Mouse (Mus musculus) MEL (cell line): ENCODE results near the gene Ncstn. TPM values are rescaled to one million over a fixed set of nuclear protein-coding genes. Genes with fewer than 3 reads are reported as not detected.

Source experiments
- DNase-seq: peaks from one replicate; pipeline ENCODE4 v3.0.0; 2011; ENCODE audit warnings: low read depth, low spot score
- H3K27ac ChIP-seq: 2 replicates; pipeline ENCODE4 v1.5.1; 2012; ENCODE audit warnings: low read depth, mild to moderate bottlenecking, control low read depth, low read length, moderate library complexity; ENCODE audit not compliant: control insufficient read depth
- H3K27me3 ChIP-seq, 2 experiments: fragments of 150-350 bp in 1 of 2; sonication (generic) in 1 of 2; 2 replicates each; pipeline ENCODE4 v1.6.1; 2012; ENCODE audit warnings: low read length in 2 of 2, mild to moderate bottlenecking in 2 of 2, improper control_type of control experiment in 1 of 2, moderate library complexity in 1 of 2; ENCODE audit not compliant: insufficient read depth in 2 of 2, control insufficient read depth in 1 of 2
- H3K36me3 ChIP-seq, 2 experiments: 2 replicates each; pipeline ENCODE4 v1.6.1; 2012 to 2014; ENCODE audit warnings: low read length in 2 of 2, improper control_type of control experiment in 1 of 2, inconsistent platforms in 1 of 2, mild to moderate bottlenecking in 1 of 2; ENCODE audit not compliant: insufficient read depth in 2 of 2, control insufficient read depth in 1 of 2
- H3K4me1 ChIP-seq, 2 experiments: fragments of 150-350 bp in 1 of 2; sonication (generic) in 1 of 2; 2 replicates each; pipeline ENCODE4 v1.6.1; 2012; ENCODE audit warnings: low read length in 2 of 2, improper control_type of control experiment in 1 of 2, mild to moderate bottlenecking in 1 of 2; ENCODE audit not compliant: insufficient read depth in 2 of 2, control insufficient read depth in 1 of 2
- H3K4me3 ChIP-seq, 2 experiments: fragments of 150-350 bp in 1 of 2; sonication (generic) in 1 of 2; 2 replicates each; pipeline ENCODE4 v1.5.1; 2012; ENCODE audit warnings: low read depth in 2 of 2, low read length in 2 of 2, mild to moderate bottlenecking in 2 of 2, moderate library complexity in 2 of 2, control low read depth in 1 of 2, improper control_type of control experiment in 1 of 2; ENCODE audit not compliant: control insufficient read depth in 1 of 2, insufficient read depth in 1 of 2
- H3K79me2 ChIP-seq: 2 replicates; pipeline ENCODE4 v1.6.1; 2012; ENCODE audit warnings: mild to moderate bottlenecking, low read length, moderate library complexity; ENCODE audit not compliant: control insufficient read depth, poor library complexity, insufficient read depth
- H3K9ac ChIP-seq: 2 replicates; pipeline ENCODE4 v1.6.1; 2012; ENCODE audit warnings: low read depth, mild to moderate bottlenecking, control low read depth, low read length, moderate library complexity; ENCODE audit not compliant: control insufficient read depth, poor library complexity, severe bottlenecking
- H3K9me3 ChIP-seq: fragments of 150-350 bp; sonication (generic); replicated peaks from 2 replicates; pipeline ENCODE4 v1.6.1; 2012; ENCODE audit warnings: mild to moderate bottlenecking, low read length, improper control_type of control experiment, moderate library complexity; ENCODE audit not compliant: insufficient read depth
- BHLHE40 ChIP-seq: IDR thresholded peaks from 2 replicates; pipeline ENCODE4 v1.6.1; 2012; ENCODE audit warnings: low read depth, mild to moderate bottlenecking, inconsistent platforms, low read length, improper control_type of control experiment, borderline replicate concordance
- CHD1 ChIP-seq: IDR thresholded peaks from 2 replicates; pipeline ENCODE4 v1.6.1; 2012; ENCODE audit warnings: low read depth, mild to moderate bottlenecking, inconsistent platforms, low read length, improper control_type of control experiment
- E2F4 ChIP-seq: IDR thresholded peaks from 2 replicates; pipeline ENCODE4 v1.6.1; 2011; ENCODE audit warnings: low read depth, low read length, improper control_type of control experiment, borderline replicate concordance
- ETS1 ChIP-seq: IDR thresholded peaks from 2 replicates; pipeline ENCODE4 v1.6.1; 2012; ENCODE audit warnings: low read depth, mild to moderate bottlenecking, inconsistent platforms, low read length, improper control_type of control experiment, moderate library complexity
- JUND ChIP-seq: IDR thresholded peaks from 2 replicates; pipeline ENCODE4 v1.6.1; 2011; ENCODE audit warnings: low read depth, mild to moderate bottlenecking, improper control_type of control experiment, low read length
- KAT2A ChIP-seq: conservative IDR thresholded peaks from 2 replicates; pipeline ENCODE4 v1.6.1; 2012; ENCODE audit warnings: low read depth, low read length, improper control_type of control experiment, inconsistent platforms
- MAFK ChIP-seq: IDR thresholded peaks from 2 replicates; pipeline ENCODE4 v1.6.1; 2011; ENCODE audit warnings: low read depth, mild to moderate bottlenecking, low read length, improper control_type of control experiment, borderline replicate concordance
- MAZ ChIP-seq: IDR thresholded peaks from 2 replicates; pipeline ENCODE4 v1.6.1; 2012; ENCODE audit warnings: low read depth, mild to moderate bottlenecking, inconsistent platforms, low read length, improper control_type of control experiment
- NRF1 ChIP-seq: IDR thresholded peaks from 2 replicates; pipeline ENCODE4 v1.6.1; 2014; ENCODE audit warnings: low read depth, mild to moderate bottlenecking, inconsistent platforms, low read length, improper control_type of control experiment, moderate library complexity; ENCODE audit not compliant: poor library complexity, insufficient read depth, severe bottlenecking
- POLR2A ChIP-seq, 2 experiments: IDR thresholded peaks; 2 replicates each; pipeline ENCODE4 v1.6.1; 2011 to 2012; ENCODE audit warnings: low read length in 2 of 2, mild to moderate bottlenecking in 2 of 2, control low read depth in 1 of 2, improper control_type of control experiment in 1 of 2, low read depth in 1 of 2, moderate library complexity in 1 of 2; ENCODE audit not compliant: control insufficient read depth in 1 of 2, insufficient read depth in 1 of 2, poor library complexity in 1 of 2
- POLR2AphosphoS2 ChIP-seq: IDR thresholded peaks from 2 replicates; pipeline ENCODE4 v1.6.1; 2011; ENCODE audit warnings: low read length, improper control_type of control experiment
- POLR2AphosphoS5 ChIP-seq: IDR thresholded peaks from 2 replicates; pipeline ENCODE4 v1.6.1; 2012; ENCODE audit warnings: low read depth, borderline replicate concordance, mild to moderate bottlenecking, inconsistent platforms, low read length, moderate library complexity, mixed read lengths
- RAD21 ChIP-seq: IDR thresholded peaks from 2 replicates; pipeline ENCODE4 v1.6.1; 2011; ENCODE audit warnings: mild to moderate bottlenecking, low read depth, low read length, improper control_type of control experiment
- RCOR1 ChIP-seq: IDR thresholded peaks from 2 replicates; pipeline ENCODE4 v1.6.1; 2012; ENCODE audit warnings: low read depth, mild to moderate bottlenecking, inconsistent platforms, low read length, improper control_type of control experiment
- SIN3A ChIP-seq: IDR thresholded peaks from 2 replicates; pipeline ENCODE4 v1.6.1; 2012; ENCODE audit warnings: low read length, improper control_type of control experiment, inconsistent platforms
- TAL1 ChIP-seq: IDR thresholded peaks from 2 replicates; pipeline ENCODE4 v1.6.1; 2012; ENCODE audit warnings: mild to moderate bottlenecking, inconsistent platforms, low read length, moderate library complexity, mixed read lengths
- UBTF ChIP-seq: IDR thresholded peaks from 2 replicates; pipeline ENCODE4 v1.6.1; 2012; ENCODE audit warnings: low read depth, mild to moderate bottlenecking, inconsistent platforms, low read length, improper control_type of control experiment, moderate library complexity, borderline replicate concordance; ENCODE audit not compliant: insufficient read depth
- USF1 ChIP-seq: IDR thresholded peaks from 2 replicates; pipeline ENCODE4 v1.6.1; 2014; ENCODE audit warnings: low read depth, mild to moderate bottlenecking, inconsistent platforms, low read length, improper control_type of control experiment, moderate library complexity
- ZC3H11A ChIP-seq: IDR thresholded peaks from 2 replicates; pipeline ENCODE4 v1.6.1; 2012; ENCODE audit warnings: low read depth, mild to moderate bottlenecking, inconsistent platforms, low read length, improper control_type of control experiment
- ZKSCAN1 ChIP-seq: IDR thresholded peaks from 2 replicates; pipeline ENCODE4 v1.6.1; 2012; ENCODE audit warnings: low read depth, mild to moderate bottlenecking, inconsistent platforms, low read length, improper control_type of control experiment, moderate library complexity
- ZNF384 ChIP-seq: IDR thresholded peaks from 2 replicates; pipeline ENCODE4 v1.6.1; 2012; ENCODE audit warnings: low read depth, mild to moderate bottlenecking, inconsistent platforms, low read length, improper control_type of control experiment
- polyA plus RNA-seq, 2 experiments: library from polyadenylated mRNA; stranded (reverse) in 1 of 2; unstranded in 1 of 2; fragments of >175 nt in 1 of 2; fragments of >200 nt in 1 of 2; gene quantifications; 2 replicates each; pipeline versions ENCODE4 v1.2.1 to v1.2.4; 2012; ENCODE audit warnings: low replicate concordance in 2 of 2, low read depth in 1 of 2; ENCODE audit not compliant: insufficient read length in 2 of 2, insufficient read depth in 1 of 2, missing spikeins in 1 of 2
- total RNA-seq: library from RNA; depleted of rRNA; stranded (reverse); fragments of 300-350 nt; gene quantifications from 2 replicates; pipeline ENCODE4 v1.2.3, GENCODE M21; 2012

Gene Ncstn
- total and polyA plus RNA-seq, 3 experiments, result 9.9 to 38.5 TPM; not detected in 1

GRCm38 (mm10) chr1:172025201-172025904 lies 57.2 kb downstream of the Ncstn start:
- Histone ChIP-seq H3K36me3 (peaks cover 0 to 2% of the 10 kb centered on the region in 2 experiments; a peak in 1 of 4 replicates), H3K9me3 (no peaks in the 10 kb centered on the region), H3K27ac (no peak overlapping the region), H3K4me1 (peaks cover 0 to 7% of the 10 kb centered on the region in 2 experiments; a peak in 2 of 4 replicates), H3K79me2 (no peaks in the 10 kb centered on the region), H3K4me3 (no peak overlapping the region), H3K27me3 (peaks cover 0 to 3% of the 10 kb centered on the region in 2 experiments; a peak in 1 of 4 replicates), H3K9ac (no peak overlapping the region)
- no peak for DNase-seq
- TF ChIP-seq RCOR1, result no peak
- TF ChIP-seq CHD1, result no peak
- TF ChIP-seq UBTF, result no peak
- no peak for TF ChIP-seq E2F4
- no peak for TF ChIP-seq POLR2A (IDR thresholded peaks at IDR 0.05; ENCODE audit: control insufficient read depth in 1 of 2, insufficient read depth in 1 of 2, low read depth in 1 of 2, low read length in 2 of 2, poor library complexity in 1 of 2)
- TF ChIP-seq MAZ, result no peak
- no peak for TF ChIP-seq RAD21
- TF ChIP-seq TAL1, result no peak
- TF ChIP-seq USF1, result no peak
- no peak for TF ChIP-seq JUND
- TF ChIP-seq POLR2AphosphoS5, result no peak
- TF ChIP-seq MAFK, result no peak
- no peak for TF ChIP-seq ETS1
- no peak for TF ChIP-seq POLR2AphosphoS2
- no peak for TF ChIP-seq NRF1
- no peak for TF ChIP-seq KAT2A

DNA sequence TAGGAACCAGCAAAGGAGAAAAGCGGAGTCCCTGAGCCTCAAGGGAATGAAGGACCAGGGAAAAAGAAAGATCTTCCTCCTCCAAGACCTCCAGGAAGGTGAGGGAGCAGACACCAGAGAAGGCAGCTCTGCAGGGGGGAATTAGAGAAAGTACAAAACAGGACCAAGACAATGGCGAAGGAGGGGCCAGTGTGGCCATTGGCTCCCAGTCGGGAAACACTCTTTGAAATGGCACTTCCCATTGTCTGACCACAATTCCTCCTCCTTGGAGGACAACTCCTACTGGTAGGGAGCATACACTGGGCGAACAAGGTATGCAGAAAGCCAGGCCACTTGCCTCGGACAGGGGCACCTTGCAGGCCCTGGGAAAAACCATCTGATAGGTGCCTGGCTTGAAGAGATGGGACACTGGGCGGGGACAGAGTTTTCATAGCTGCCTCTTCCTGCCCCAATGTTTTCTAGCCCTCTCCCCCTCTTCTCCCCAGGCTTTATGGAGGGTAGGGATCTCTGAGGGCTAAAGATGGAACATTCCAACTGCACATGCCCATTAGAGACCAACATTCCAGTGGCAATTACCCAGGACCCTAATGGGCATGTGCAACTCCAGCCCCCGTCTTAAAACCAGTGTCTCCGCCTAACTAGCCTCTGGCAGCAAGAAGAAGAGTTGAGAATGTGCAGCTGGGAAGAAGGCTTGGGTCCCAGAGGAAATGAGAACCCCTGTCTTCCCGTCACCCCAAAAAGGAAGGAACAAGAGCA lies 58.3 kb downstream of the Ncstn start:
- no peak for TF ChIP-seq ZC3H11A
- no peak for TF ChIP-seq MAFK
- TF ChIP-seq ZNF384, result no peak
- no peak for TF ChIP-seq BHLHE40
- no peak for TF ChIP-seq SIN3A
- no peak for TF ChIP-seq ZKSCAN1
- TF ChIP-seq, all 39 proteins: peak for 0

More for the DNA sequence above, 58.3 kb downstream of the Ncstn start:
- H3K27me3 ChIP-seq, result peaks cover 0 to 3% of the 10 kb centered on the region in 2 experiments; a peak in 1 of 4 replicates
- peaks cover 0 to 7% of the 10 kb centered on the region in 2 experiments; a peak in 2 of 4 replicates for H3K4me1 ChIP-seq
- no peak for DNase-seq
- H3K79me2 ChIP-seq, result no peaks in the 10 kb centered on the region
- no peak overlapping the region for H3K4me3 ChIP-seq
- H3K36me3 ChIP-seq, result peaks cover 0 to 2% of the 10 kb centered on the region in 2 experiments; a peak in 1 of 4 replicates
- no peaks in the 10 kb centered on the region for H3K9me3 ChIP-seq
- no peak overlapping the region for H3K27ac ChIP-seq
- H3K9ac ChIP-seq, result no peak overlapping the region
